Mouse (Mus musculus) left cerebral cortex, adult 2 months (tissue): ENCODE measurements around the gene 1700025G04Rik. TPM values are rescaled to one million over a fixed set of nuclear protein-coding genes. Genes with fewer than 3 reads are reported as not detected.

Source experiments
- DNase-seq, 2 experiments: peaks; one replicate each; pipeline ENCODE4 v3.0.0; 2021 to 2022; ENCODE audit warnings: low spot score in 2 of 2, mixed read lengths in 1 of 2; ENCODE audit errors: extremely low spot score in 1 of 2
- H3K27ac ChIP-seq: fragments of 200-600 bp; 2 replicates; pipeline ENCODE4 v1.8.1; 2022
- H3K4me3 ChIP-seq: fragments of 200-600 bp; 2 replicates; pipeline ENCODE4 v1.8.1; 2022
- CTCF ChIP-seq: fragments of 200-600 bp; IDR thresholded peaks from 2 replicates; pipeline ENCODE4 v1.8.1; 2022; ENCODE audit warnings: antibody characterized with exemption, mild to moderate bottlenecking, moderate library complexity
- intact Hi-C: fragments of 180-260 bp; cut with DNase I; formaldehyde crosslinking; loops from one replicate; pipeline ENCODE4 v1.15.1; 2025
- total RNA-seq, 2 experiments: library from RNA; stranded (reverse); gene quantifications; 2 replicates each; pipeline ENCODE4 v1.2.3; 2021

Gene 1700025G04Rik
- total RNA-seq, 2 experiments from 2014 or later = 68.1 to 75.8 TPM

- DNase-seq = no peak
- intact Hi-C loops = no loop called here
- H3K4me3 ChIP-seq = no peak overlapping the region
- no peak for TF ChIP-seq CTCF
- H3K27ac ChIP-seq = no peak overlapping the region
Observed at GRCm38 (mm10) chr1:152025308-152025707, 64.6 kb downstream of the 1700025G04Rik start.

GRCm38 (mm10) chr1:152024019-152024787 lies 65.7 kb downstream of the 1700025G04Rik start:
- TF ChIP-seq CTCF = no peak
- no peak overlapping the region for H3K27ac ChIP-seq
- H3K4me3 ChIP-seq = no peak overlapping the region
- no peak for DNase-seq
- intact Hi-C loops = no loop called here

DNA sequence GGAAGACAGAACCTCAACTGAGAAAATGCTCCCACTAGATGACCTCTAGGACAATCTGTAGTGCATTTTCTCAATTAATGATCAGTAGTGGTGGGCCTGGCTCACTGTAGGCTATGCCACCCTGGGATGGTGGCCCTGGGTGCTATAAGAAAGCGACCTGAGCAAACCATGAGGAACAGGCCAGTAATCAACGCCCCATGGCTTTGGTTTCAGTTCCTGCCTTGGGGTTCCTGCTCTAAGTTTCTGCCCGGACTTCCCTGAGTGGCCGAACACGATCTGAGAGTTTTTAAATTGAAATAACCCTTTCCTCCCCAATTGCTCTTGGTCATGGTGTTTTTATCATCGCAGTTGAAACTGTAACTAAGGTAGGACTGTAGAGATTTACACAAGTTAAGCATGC lies 69.1 kb downstream of the 1700025G04Rik start:
- Histone ChIP-seq H3K27ac (no peak overlapping the region), H3K4me3 (no peak overlapping the region)
- DNase-seq = no peak
- no peak for TF ChIP-seq CTCF
- intact Hi-C loops = no loop called here

DNA sequence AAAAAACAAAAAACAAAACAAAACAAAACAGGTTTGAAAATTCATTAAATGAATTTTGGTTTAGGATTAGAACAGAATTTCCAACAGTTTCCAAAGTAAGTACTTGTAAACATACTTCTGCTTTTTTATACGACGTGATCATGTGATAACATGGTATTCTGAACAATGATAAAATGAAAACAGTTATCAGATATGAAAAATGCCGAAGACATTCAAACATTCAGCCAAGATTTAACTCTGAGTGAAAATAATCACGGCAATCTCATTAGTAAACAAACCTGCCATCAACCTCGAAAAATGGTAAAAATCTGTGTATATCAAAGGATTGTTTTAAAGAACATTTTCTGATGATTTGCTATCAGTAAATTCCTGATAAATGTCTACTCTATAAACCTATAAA lies 69.9 kb downstream of the 1700025G04Rik start:
- intact Hi-C loops = no loop called here
- no peak for DNase-seq
- Histone ChIP-seq H3K4me3 (no peak overlapping the region), H3K27ac (no peak overlapping the region)
- no peak for TF ChIP-seq CTCF

DNA sequence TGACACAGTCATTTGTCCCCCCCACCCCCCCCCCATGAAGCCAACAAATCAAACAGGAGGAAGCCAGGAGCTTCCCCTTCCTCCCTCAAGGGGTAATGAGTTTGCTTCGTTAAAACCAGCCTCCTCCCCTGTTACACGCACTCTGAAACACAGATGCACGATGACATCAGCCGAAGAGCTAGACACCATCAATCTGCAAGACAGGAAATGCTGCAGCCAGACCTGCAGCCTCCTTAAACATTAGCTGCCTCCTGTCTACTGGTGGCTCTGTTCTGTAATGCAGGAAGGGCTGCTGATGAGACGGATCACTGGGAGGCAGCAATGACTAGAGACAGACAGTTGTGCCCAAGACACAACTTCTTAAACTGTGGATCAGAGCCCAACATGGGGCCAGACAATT lies 70.7 kb downstream of the 1700025G04Rik start:
- H3K27ac ChIP-seq = no peak overlapping the region
- DNase-seq = no peak
- intact Hi-C loops = no loop called here
- TF ChIP-seq CTCF = no peak; the same call in 1 of the 2 replicates
- no peak overlapping the region for H3K4me3 ChIP-seq

DNA sequence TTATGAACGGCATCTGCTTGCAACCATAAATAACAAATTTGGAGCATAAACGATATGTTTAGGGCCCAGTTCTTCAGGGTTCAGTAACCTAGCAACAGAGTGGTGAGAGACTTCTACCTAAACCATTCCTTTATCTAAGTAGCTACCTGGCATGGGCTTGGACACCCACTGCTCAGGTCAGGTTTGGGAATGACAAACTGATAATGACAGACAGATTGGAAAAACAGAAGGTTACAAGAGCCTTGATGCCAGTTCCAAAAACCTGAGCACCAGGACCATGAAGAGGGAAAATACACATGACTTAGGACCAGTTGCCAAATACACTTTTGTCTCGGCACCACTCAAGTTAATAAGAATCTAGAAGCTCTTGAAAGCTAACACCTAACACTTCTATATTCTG lies 71.6 kb downstream of the 1700025G04Rik start:
- no peak for TF ChIP-seq CTCF
- no peak overlapping the region for H3K27ac ChIP-seq
- H3K4me3 ChIP-seq = no peak overlapping the region
- intact Hi-C loops = no loop called here
- DNase-seq = no peak

- Histone ChIP-seq H3K4me3 (no peak overlapping the region), H3K27ac (no peak overlapping the region)
- DNase-seq = no peak
- intact Hi-C loops = no loop called here
- TF ChIP-seq CTCF = no peak
Observed at GRCm38 (mm10) chr1:152016663-152017062, 73.3 kb downstream of the 1700025G04Rik start.

DNA sequence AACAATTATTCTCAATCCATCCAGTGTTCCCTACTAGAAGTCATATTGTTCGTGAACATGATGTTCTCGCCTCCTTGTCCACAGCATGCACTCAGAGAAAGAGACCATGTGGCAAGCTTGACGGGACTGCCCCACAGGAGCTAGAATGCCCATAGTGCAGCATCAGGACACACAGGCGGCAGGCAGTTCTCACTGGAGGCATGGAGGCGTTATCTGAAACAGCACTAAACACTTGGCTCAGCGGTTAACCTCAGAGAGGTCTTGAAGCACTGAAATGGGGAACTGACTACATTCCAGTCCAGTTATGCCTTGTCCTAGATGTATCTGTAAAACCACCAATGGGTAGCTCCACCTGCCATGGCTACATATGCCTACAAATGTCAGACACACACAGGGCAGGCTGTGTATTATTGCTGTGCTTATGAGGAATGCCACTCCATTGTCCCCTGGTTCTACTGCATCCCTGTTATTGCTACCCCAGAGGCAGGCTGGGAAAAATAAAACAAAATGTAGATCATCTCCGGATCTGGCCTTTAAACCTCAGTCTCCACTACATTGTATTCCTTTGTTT lies 74.3 kb downstream of the 1700025G04Rik start:
- TF ChIP-seq CTCF = no peak
- DNase-seq = no peak
- H3K27ac ChIP-seq = no peak overlapping the region
- H3K4me3 ChIP-seq = no peak overlapping the region
- intact Hi-C loops = no loop called here

GRCm38 (mm10) chr1:152011741-152012140 lies 78.2 kb downstream of the 1700025G04Rik start:
- intact Hi-C loops = no loop called here
- Histone ChIP-seq H3K4me3 (no peak overlapping the region), H3K27ac (no peak overlapping the region)
- TF ChIP-seq CTCF = no peak
- no peak for DNase-seq

- DNase-seq = no peak
- TF ChIP-seq CTCF = no peak
- Histone ChIP-seq H3K27ac (no peak overlapping the region), H3K4me3 (no peak overlapping the region)
- intact Hi-C loops = no loop called here
Observed at GRCm38 (mm10) chr1:152010251-152010980, 79.5 kb downstream of the 1700025G04Rik start.

- H3K27ac ChIP-seq = no peak overlapping the region
- H3K4me3 ChIP-seq = no peak overlapping the region
- no peak for TF ChIP-seq CTCF
- intact Hi-C loops = no loop called here
- no peak for DNase-seq
Observed at GRCm38 (mm10) chr1:152008473-152008991, 81.4 kb downstream of the 1700025G04Rik start.

DNA sequence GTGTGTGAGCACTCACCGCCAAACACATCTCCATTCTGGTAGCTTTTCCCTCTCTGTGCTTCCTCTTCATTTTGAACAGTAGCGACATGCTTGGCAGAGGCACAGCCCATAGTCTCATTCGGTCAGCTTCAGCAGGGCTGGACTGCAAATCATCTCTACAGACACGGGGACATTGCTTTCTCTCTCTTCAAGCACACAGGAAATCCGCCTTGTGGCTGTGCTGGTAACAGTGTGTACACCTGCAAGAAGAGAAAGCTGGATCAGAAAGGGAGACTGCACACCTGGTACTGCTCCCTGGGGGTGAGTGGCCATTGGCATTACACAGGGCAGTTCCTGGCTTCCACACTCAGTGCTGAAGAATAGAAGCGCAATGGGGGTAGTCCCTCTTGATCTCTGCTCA lies 83.4 kb downstream of the 1700025G04Rik start:
- no peak for TF ChIP-seq CTCF
- H3K27ac ChIP-seq = no peak overlapping the region
- intact Hi-C loops = no loop called here
- no peak overlapping the region for H3K4me3 ChIP-seq
- DNase-seq = no peak
